Mouse (Mus musculus) heart, postnatal 0 days (tissue): ENCODE results near the gene 4930519G04Rik. TPM values are rescaled to one million over a fixed set of nuclear protein-coding genes. Genes with fewer than 3 reads are reported as not detected.

Experiments
- ATAC-seq: fragments of 200-750 bp; cut with Nextera tagmentation; 2 replicates; pipeline ENCODE4 v1.8.0; 2017; ENCODE audit warnings: low read depth, moderate number of reproducible peaks, moderate library complexity; ENCODE audit not compliant: insufficient read depth
- DNase-seq: peaks from one replicate; pipeline ENCODE4 v3.0.0-alpha.2; 2016; ENCODE audit warnings: low spot score
- H3K27ac ChIP-seq: fragments of 300-500 bp; sonication (generic); 2 replicates; pipeline ENCODE4 v1.5.1; 2014; ENCODE audit warnings: low read depth, mild to moderate bottlenecking
- H3K27me3 ChIP-seq: fragments of 300-500 bp; sonication (generic); 2 replicates; pipeline ENCODE4 v1.6.1; 2014; ENCODE audit warnings: low read length, mixed read lengths; ENCODE audit not compliant: control insufficient read depth, insufficient read depth
- H3K36me3 ChIP-seq: fragments of 300-500 bp; sonication (generic); replicated peaks from 2 replicates; pipeline ENCODE4 v1.6.1; 2014; ENCODE audit warnings: low read length, mixed read lengths; ENCODE audit not compliant: control insufficient read depth, insufficient read depth
- H3K4me1 ChIP-seq: fragments of 300-500 bp; sonication (generic); 2 replicates; pipeline ENCODE4 v1.6.1; 2014; ENCODE audit warnings: antibody characterized with exemption; ENCODE audit not compliant: control insufficient read depth, insufficient read depth
- H3K4me2 ChIP-seq: fragments of 300-500 bp; sonication (generic); 2 replicates; pipeline ENCODE4 v1.6.1; 2014; ENCODE audit warnings: low read depth, mild to moderate bottlenecking, low read length, moderate library complexity
- H3K4me3 ChIP-seq: fragments of 300-500 bp; sonication (generic); 2 replicates; pipeline ENCODE4 v1.5.1; 2014; ENCODE audit warnings: low read depth, low read length
- H3K9ac ChIP-seq: fragments of 300-500 bp; sonication (generic); replicated peaks from 2 replicates; pipeline ENCODE4 v1.6.1; 2014; ENCODE audit warnings: low read depth, low read length, mixed read lengths
- H3K9me3 ChIP-seq: fragments of 300-500 bp; sonication (generic); replicated peaks from 2 replicates; pipeline ENCODE4 v1.6.1; 2016; ENCODE audit warnings: low read length; ENCODE audit not compliant: control insufficient read depth
- CTCF ChIP-seq: IDR thresholded peaks from 2 replicates; pipeline ENCODE4 v1.5.1; 2016; ENCODE audit warnings: antibody characterized with exemption, control low read depth, low read depth
- EP300 ChIP-seq: IDR thresholded peaks from 2 replicates; pipeline ENCODE4 v1.6.1; 2016; ENCODE audit warnings: antibody characterized with exemption, low read depth
- WGBS: fragments of 180-500 bp; shearing (Covaris S2); extraction: QIAGEN DNeasy Blood & Tissue Kit; methylation state at CpG from one replicate; pipeline ENCODE4 v1.1.7; 2014; 5-methylcytosine and 5-hydroxymethylcytosine counted together
- polyA plus RNA-seq: library from polyadenylated mRNA; unstranded; fragments of >200 nt; fragmentation: Nextera tagmentation; extraction: Ambion mirVana; gene quantifications from 2 replicates; pipeline ENCODE4 v1.2.1, GENCODE M21; 2015
- total RNA-seq: library from RNA; depleted of rRNA; stranded (reverse); fragments of >200 nt; gene quantifications from 2 replicates; pipeline ENCODE4 v1.2.3, GENCODE M21; 2014; ENCODE audit warnings: low replicate concordance

The 4930519G04Rik gene
- total and polyA plus RNA-seq, 2 experiments from 2014 or later: not detected

DNA sequence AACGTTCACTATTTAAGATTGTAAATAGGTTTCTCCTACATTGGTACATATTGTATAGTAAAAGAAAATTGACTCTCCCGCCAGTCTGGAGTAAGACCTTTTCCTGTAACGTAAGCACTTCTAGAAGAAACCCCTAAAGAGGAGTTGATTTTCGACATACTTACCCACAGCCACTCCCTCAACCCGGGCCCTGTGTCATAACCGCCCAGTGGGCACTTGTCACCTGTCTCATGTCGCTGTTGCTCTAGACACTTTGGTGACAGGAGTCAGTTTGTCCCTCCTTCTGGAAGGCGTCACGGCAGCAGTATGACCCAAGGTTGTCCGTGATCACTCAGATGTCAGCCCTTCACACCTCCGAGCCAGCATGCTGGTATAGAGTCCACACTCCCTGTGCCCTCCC is 29.6 kb downstream of the 4930519G04Rik start:
- Histone ChIP-seq H3K27ac (no peak overlapping the region), H3K4me1 (no peaks in the 10 kb centered on the region), H3K4me2 (no peak overlapping the region), H3K27me3 (0 out of 2 replicates have a peak, but pooled peaks cover 11% of the 10 kb centered on the region), H3K4me3 (no peak overlapping the region), H3K36me3 (no peaks in the 10 kb centered on the region), H3K9me3 (no peaks in the 10 kb centered on the region), H3K9ac (no peak overlapping the region)
- DNase-seq (no peak), ATAC-seq (no peak)
- TF ChIP-seq CTCF: no peak
- no peak for TF ChIP-seq EP300
- WGBS: 66% methylated on average over 11 of the region's 11 CpGs

DNA sequence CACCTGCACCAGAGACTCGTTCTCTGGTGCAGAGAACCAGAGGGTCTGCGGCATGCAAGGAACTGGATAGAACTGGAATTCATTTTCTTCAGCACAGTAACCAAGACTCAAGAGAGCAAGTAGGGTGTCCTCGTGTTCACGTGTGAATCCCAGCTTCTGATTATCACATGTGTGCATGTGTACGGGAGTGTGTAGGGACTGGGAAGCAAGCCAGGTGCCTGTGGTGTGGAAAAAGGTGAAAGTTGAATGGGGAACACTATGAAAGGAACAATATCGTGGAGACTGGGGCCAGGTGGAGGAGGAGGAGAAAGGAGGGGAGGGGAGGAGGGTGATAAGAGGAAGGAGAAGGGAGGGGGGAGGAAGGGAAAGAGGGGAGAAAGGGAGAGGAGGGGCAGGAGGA is 33.3 kb downstream of the 4930519G04Rik start:
- WGBS: 69% methylated on average over 6 of the region's 6 CpGs
- no peak overlapping the region for H3K4me3 ChIP-seq
- H3K9ac ChIP-seq: no peak overlapping the region
- H3K4me2 ChIP-seq: no peak overlapping the region
- ATAC-seq (no peak), DNase-seq (no peak)
- no peak overlapping the region for H3K27ac ChIP-seq
- no peaks in the 10 kb centered on the region for H3K4me1 ChIP-seq
- no peaks in the 10 kb centered on the region for H3K36me3 ChIP-seq
- 0 out of 2 replicates have a peak, but pooled peaks cover 3% of the 10 kb centered on the region for H3K27me3 ChIP-seq
- H3K9me3 ChIP-seq: no peaks in the 10 kb centered on the region
- TF ChIP-seq CTCF (no peak), EP300 (no peak)

DNA sequence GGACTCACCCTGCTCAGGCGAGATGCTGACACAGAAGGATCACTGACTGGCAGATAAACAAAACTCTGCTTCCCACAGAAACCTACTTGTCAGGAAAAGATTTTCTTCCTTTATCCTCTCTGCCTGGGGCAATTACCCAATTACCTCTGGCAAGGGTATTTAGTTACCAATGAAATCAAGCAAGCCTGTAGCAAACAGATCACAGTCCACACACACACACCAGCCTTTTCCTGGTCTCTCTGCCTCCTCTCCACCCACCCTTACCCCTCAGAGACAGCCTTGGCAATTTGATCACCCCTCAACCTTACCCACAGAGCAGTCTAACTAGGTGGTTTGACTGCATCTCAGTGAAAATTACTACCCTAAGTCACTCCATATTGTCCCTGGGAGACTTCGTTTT is 35.5 kb downstream of the 4930519G04Rik start:
- Histone ChIP-seq H3K36me3 (no peaks in the 10 kb centered on the region), H3K9me3 (no peaks in the 10 kb centered on the region), H3K27me3 (no peaks in the 10 kb centered on the region), H3K4me2 (no peak overlapping the region), H3K4me1 (no peaks in the 10 kb centered on the region), H3K27ac (no peak overlapping the region), H3K9ac (no peak overlapping the region), H3K4me3 (no peak overlapping the region)
- 80% methylated on average over 2 of the region's 2 CpGs for WGBS
- ATAC-seq (no peak), DNase-seq (no peak)
- TF ChIP-seq EP300 (no peak), CTCF (no peak)

DNA sequence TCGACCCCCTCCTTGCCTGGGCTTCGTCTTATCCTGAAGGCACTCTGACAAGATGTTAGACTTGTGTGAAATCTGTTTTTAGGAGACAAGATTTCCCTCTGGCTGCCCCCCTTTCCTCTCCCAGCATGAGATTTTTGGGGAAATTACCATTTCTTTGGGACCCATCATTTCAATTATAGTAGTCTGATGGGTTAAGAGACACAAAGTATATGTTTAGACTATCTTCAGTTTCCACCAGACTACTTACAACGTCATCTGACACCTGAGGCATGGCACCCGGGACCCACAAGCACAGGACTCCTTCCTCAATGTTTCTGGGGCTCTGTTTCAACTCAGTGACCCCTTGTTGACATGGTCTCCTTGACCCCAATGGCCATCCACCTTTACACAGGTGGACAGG is 42.1 kb downstream of the 4930519G04Rik start:
- no peaks in the 10 kb centered on the region for H3K4me1 ChIP-seq
- no peak overlapping the region for H3K9ac ChIP-seq
- 81% methylated on average over 4 of the region's 4 CpGs for WGBS
- H3K4me2 ChIP-seq: no peak overlapping the region
- H3K27me3 ChIP-seq: 0 out of 2 replicates have a peak, but pooled peaks cover 3% of the 10 kb centered on the region
- no peak for DNase-seq
- ATAC-seq: no peak
- no peaks in the 10 kb centered on the region for H3K9me3 ChIP-seq
- TF ChIP-seq CTCF (no peak), EP300 (no peak)
- no peaks in the 10 kb centered on the region for H3K36me3 ChIP-seq
- H3K4me3 ChIP-seq: no peak overlapping the region
- H3K27ac ChIP-seq: no peak overlapping the region

DNA sequence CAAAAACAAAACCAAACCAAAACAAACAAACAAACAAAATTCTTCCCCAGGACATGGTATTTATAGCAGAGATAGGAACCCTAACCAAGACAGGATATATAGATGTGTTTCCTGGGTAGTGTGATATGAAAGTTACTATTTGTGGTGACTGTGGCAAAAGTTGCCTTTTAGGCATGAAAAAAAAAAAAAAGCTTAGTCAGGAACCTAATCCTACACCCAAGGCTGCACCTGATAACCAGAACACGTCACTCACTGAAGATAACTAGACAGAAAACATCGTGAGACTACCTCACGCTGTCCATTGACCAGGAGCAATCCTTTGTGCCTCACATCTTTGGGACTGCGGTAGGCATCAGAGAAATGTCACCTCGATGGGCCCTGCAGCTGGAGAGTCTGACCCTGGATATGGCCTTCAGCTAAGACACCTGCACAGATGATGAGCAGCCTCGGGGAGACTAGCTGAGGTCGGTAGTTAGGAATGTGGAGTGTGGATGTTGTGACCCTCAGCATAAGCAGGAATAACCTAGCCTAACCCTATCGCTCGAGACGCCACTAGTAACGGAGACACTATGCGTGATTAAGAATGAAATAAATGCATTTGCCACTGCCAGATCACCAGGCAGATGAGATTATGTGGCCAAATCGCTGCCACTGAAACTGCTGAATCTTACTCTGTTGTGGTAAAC is 43.4 kb downstream of the 4930519G04Rik start, which contains the start of gene Oasl2:
Oasl2 (plus strand) TSS at position 249 of the 686 bp plus-strand sequence.
- WGBS: 39% methylated on average over 13 of the region's 13 CpGs
- DNase-seq: no peak
- no peaks in the 10 kb centered on the region for H3K9me3 ChIP-seq
- no peaks in the 10 kb centered on the region for H3K36me3 ChIP-seq
- H3K4me1 ChIP-seq: no peaks in the 10 kb centered on the region
- peak within 1 kb of the TSS; percentile 54 for H3K27ac ChIP-seq
- no peak for ATAC-seq
- peak within 1 kb of the TSS; percentile 37; the same call in 1 of the 2 replicates for H3K9ac ChIP-seq
- TF ChIP-seq CTCF (no peak), EP300 (no peak)
- 0 out of 2 replicates have a peak, but pooled peaks cover 3% of the 10 kb centered on the region for H3K27me3 ChIP-seq
- peak within 1 kb of the TSS; percentile 56 for H3K4me2 ChIP-seq
- H3K4me3 ChIP-seq: peak within 1 kb of the TSS; percentile 42

DNA sequence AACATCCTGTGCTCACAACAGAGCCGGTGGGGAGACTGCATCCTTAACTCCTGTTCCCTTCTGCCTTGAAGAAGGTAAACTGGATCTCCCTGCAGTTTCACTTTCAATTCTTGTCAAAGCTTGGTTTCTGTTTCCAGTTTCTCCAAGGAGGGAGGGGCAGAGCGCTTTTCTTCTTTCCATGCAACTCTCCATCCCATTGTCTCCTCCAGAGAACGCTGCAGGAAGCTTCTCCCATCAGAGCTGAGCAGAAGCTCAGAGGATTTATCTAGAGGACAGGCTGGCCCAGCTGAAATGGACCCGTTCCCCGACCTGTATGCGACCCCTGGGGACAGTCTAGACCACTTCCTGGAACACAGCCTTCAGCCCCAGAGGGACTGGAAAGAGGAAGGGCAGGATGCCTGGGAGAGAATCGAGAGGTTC is 43.9 kb downstream of the 4930519G04Rik start:
- Histone ChIP-seq H3K36me3 (no peaks in the 10 kb centered on the region), H3K9ac (peak overlapping the region; percentile 37; the same call in 1 of the 2 replicates), H3K27me3 (0 out of 2 replicates have a peak, but pooled peaks cover 3% of the 10 kb centered on the region), H3K9me3 (no peaks in the 10 kb centered on the region), H3K4me2 (peak overlapping the region; percentile 56), H3K4me1 (no peaks in the 10 kb centered on the region), H3K27ac (peak overlapping the region; percentile 54), H3K4me3 (peak overlapping the region; percentile 42)
- ATAC-seq: peak; percentile 67
- WGBS: 7% methylated on average over 7 of the region's 7 CpGs
- TF ChIP-seq CTCF (no peak), EP300 (no peak)
- peak; percentile 64 for DNase-seq
